7 mouse cellular contexts compared by ENCODE assay signal in the genomic region with DNA sequence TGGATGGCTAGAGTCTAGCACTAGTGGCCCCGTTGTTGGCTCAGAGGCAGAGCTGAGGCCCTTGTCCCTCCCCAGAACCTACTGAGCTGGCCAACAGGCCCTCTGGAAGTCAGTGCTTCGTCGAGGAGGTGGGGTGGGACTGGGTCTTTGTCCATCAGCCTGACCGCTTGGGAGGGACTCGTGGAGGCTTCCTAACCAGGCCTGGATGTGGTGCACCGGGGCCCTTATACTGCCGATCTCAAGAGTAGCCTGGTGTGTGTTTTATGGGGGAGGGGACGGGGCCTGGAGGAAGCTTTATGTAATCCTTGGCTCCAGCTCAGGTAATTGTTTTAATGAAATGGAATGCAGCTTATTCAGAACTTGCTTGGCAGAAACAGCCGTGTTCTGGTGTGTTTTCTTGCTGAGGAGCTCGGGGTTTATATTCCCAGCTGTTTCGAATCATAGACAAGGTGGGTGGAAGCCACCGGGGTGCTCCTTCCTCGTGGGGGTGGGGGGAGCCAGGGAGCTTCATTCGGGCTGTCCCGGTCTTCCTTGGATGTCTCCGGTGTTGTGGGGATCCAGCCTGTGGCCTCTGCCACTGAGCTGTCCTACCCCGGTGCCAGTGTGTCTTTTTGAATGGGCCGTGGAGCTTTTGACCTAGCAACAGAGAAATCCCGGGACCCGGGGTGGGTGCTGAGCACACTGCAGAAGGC. TPM values are rescaled to one million over a fixed set of nuclear protein-coding genes. Genes with fewer than 3 reads are reported as not detected.
DNase-seq lines count a peak whose midpoint lies in the region; ATAC-seq and TF ChIP-seq lines count a peak whose summit lies in the region.

No protein-coding gene starts in this region.

- no peaks in the 10 kb centered on the region for H3K9me3 ChIP-seq in ES-Bruce4 (replicated peaks; ENCODE audit: control insufficient read depth, insufficient read depth, low read length, poor library complexity, severe bottlenecking)
- H3K9me3 ChIP-seq in lung, embryonic 14.5 days (ENCODE audit: low read depth, low read length), result no peaks in the 10 kb centered on the region

- ATAC-seq in lung, embryonic 14.5 days (ENCODE audit: insufficient read depth), result peak; percentile 78
- ATAC-seq in inflammation-experienced regulatory T-cells, adult 6 months, result no peak

- no peak for TF ChIP-seq EP300 in ES-Bruce4 (IDR thresholded peaks at IDR 0.05; ENCODE audit: insufficient read depth, low read depth, low read length)

- TF ChIP-seq CTCF in ES-Bruce4 (IDR thresholded peaks at IDR 0.05; ENCODE audit: low read depth, low read length), result no peak
- no peak for TF ChIP-seq CTCF in lung, embryonic 14.5 days (IDR thresholded peaks at IDR 0.05; ENCODE audit: low read depth)

- peak overlapping the region; percentile 62 for H3K9ac ChIP-seq in ES-Bruce4 (ENCODE audit: low read depth, poor library complexity, severe bottlenecking)
- peak overlapping the region; percentile 52 for H3K9ac ChIP-seq in lung, embryonic 14.5 days

- DNase-seq in adipocyte (ENCODE audit: low spot score), result peak; percentile 83
- peak; percentile 84 to 92 for DNase-seq in heart, adult 18-20 months
- peak; percentile 70 for DNase-seq in kidney, adult 18-20 months
- peak; percentile 82 for DNase-seq in lung, embryonic 14.5 days
- no peak for DNase-seq in right cerebral cortex, adult 18-20 months

- H3K27me3 ChIP-seq in ES-Bruce4 (ENCODE audit: control insufficient read depth, insufficient read depth, low read length, poor library complexity, severe bottlenecking), result no peaks in the 10 kb centered on the region
- no peaks in the 10 kb centered on the region for H3K27me3 ChIP-seq in lung, embryonic 14.5 days (ENCODE audit: insufficient read depth, low read length)

- peaks cover 5% of the 10 kb centered on the region for H3K4me1 ChIP-seq in ES-Bruce4 (ENCODE audit: control insufficient read depth, insufficient read depth, low read length)
- H3K4me1 ChIP-seq in lung, embryonic 14.5 days (ENCODE audit: insufficient read depth), result peaks cover 14% of the 10 kb centered on the region

- H3K4me2 ChIP-seq in lung, embryonic 14.5 days, result peak overlapping the region; percentile 55

- TF ChIP-seq POLR2A in ES-Bruce4 (IDR thresholded peaks at IDR 0.05; ENCODE audit: insufficient read depth, low read length), result no peak

- no peaks in the 10 kb centered on the region for H3K36me3 ChIP-seq in ES-Bruce4 (ENCODE audit: control insufficient read depth, insufficient read depth, low read length, poor library complexity, severe bottlenecking)
- H3K36me3 ChIP-seq in lung, embryonic 14.5 days (ENCODE audit: insufficient read depth), result 0 out of 2 replicates have a peak, but pooled peaks cover 15% of the 10 kb centered on the region

- no peak overlapping the region for H3K4me3 ChIP-seq in ES-Bruce4 (ENCODE audit: low read depth, low read length)
- peak overlapping the region; percentile 9; the same call in 1 of the 2 replicates for H3K4me3 ChIP-seq in lung, embryonic 14.5 days (ENCODE audit: low read depth, low read length)

- 28% methylated on average over 20 of the region's 20 CpGs for WGBS in lung, embryonic 14.5 days

- peak overlapping the region; percentile 18 for H3K27ac ChIP-seq in ES-Bruce4 (ENCODE audit: insufficient read depth, low read length)
- H3K27ac ChIP-seq in lung, embryonic 14.5 days (ENCODE audit: low read depth), result peak overlapping the region; percentile 96

RNA-seq across cellular contexts. Expression of a gene that starts 8.6 kb away (rescaled TPM):
- polyA plus RNA-seq in ES-Bruce4 (2011; ENCODE audit: insufficient read depth, insufficient read length, low read depth, missing spikeins), result 35.1 and 38.1 TPM in 2 replicates
- 10 to 100 TPM; 34.0 to 35.1 TPM for total RNA-seq in heart, adult 18-20 months (2021)
- polyA plus RNA-seq in lung, embryonic 14.5 days (2014; fragmentation: Nextera tagmentation; extraction: Ambion mirVana), result 22.3 and 25.2 TPM in 2 replicates
- polyA plus RNA-seq in inflammation-experienced regulatory T-cells, adult 6 months (2017; shearing (Covaris generic)), result 10 to 100 TPM; 13.7 to 22.1 (median 16.7) TPM

RNA-seq across cellular contexts. Expression of a gene that starts 30.5 kb away (rescaled TPM):
- 22.2 and 28.3 TPM in 2 replicates for polyA plus RNA-seq in ES-Bruce4 (2011; ENCODE audit: insufficient read depth, insufficient read length, low read depth, missing spikeins)
- 10 to 100 TPM; 13.6 to 19.5 TPM for total RNA-seq in heart, adult 18-20 months (2021)
- polyA plus RNA-seq in lung, embryonic 14.5 days (2014; fragmentation: Nextera tagmentation; extraction: Ambion mirVana), result 22.8 and 23.9 TPM in 2 replicates
- polyA plus RNA-seq in inflammation-experienced regulatory T-cells, adult 6 months (2017; shearing (Covaris generic)), result 10 to 100 TPM; 12.0 to 18.5 (median 14.8) TPM

RNA-seq across cellular contexts. Expression of a gene that starts 44.2 kb away (rescaled TPM):
- 3,041 and 3,060 TPM in 2 replicates for polyA plus RNA-seq in ES-Bruce4 (2011; ENCODE audit: insufficient read depth, insufficient read length, low read depth, missing spikeins)
- 100 to 1,000 TPM; 624 to 648 TPM for total RNA-seq in heart, adult 18-20 months (2021)
- polyA plus RNA-seq in lung, embryonic 14.5 days (2014; fragmentation: Nextera tagmentation; extraction: Ambion mirVana), result 1,859 and 1,954 TPM in 2 replicates
- 1,000 to 10,000 TPM; 3,093 to 3,894 (median 3,885) TPM for polyA plus RNA-seq in inflammation-experienced regulatory T-cells, adult 6 months (2017; shearing (Covaris generic))

RNA-seq across cellular contexts. Expression of a gene that starts 49.0 kb away (rescaled TPM):
- polyA plus RNA-seq in ES-Bruce4 (2011; ENCODE audit: insufficient read depth, insufficient read length, low read depth, missing spikeins), result 55.4 and 63.2 TPM in 2 replicates
- not detected for total RNA-seq in heart, adult 18-20 months (2021)
- polyA plus RNA-seq in lung, embryonic 14.5 days (2014; fragmentation: Nextera tagmentation; extraction: Ambion mirVana), result 4.5 and 5.6 TPM in 2 replicates
- not detected for polyA plus RNA-seq in inflammation-experienced regulatory T-cells, adult 6 months (2017; shearing (Covaris generic))

RNA-seq across cellular contexts. Expression of a gene that starts 50.0 kb away (rescaled TPM):
- 62.0 and 63.3 TPM in 2 replicates for polyA plus RNA-seq in ES-Bruce4 (2011; ENCODE audit: insufficient read depth, insufficient read length, low read depth, missing spikeins)
- total RNA-seq in heart, adult 18-20 months (2021), result 10 to 100 TPM; 39.1 to 41.5 TPM
- 52.9 and 58.8 TPM in 2 replicates for polyA plus RNA-seq in lung, embryonic 14.5 days (2014; fragmentation: Nextera tagmentation; extraction: Ambion mirVana)
- polyA plus RNA-seq in inflammation-experienced regulatory T-cells, adult 6 months (2017; shearing (Covaris generic)), result 10 to 100 TPM; 24.7 to 36.4 (median 28.6) TPM
